Mouse (Mus musculus) kidney, adult 2 months (tissue): ENCODE results near the gene Gamt.
"Not testable (repeated sequence)": the region's sequence is repeated elsewhere in the genome, so short reads cannot be mapped to it uniquely, and the experiment has no call there.

Experiments used
- CTCF ChIP-seq: fragments of 200-500 bp; conservative IDR thresholded peaks from 2 replicates; pipeline ENCODE4 v1.5.1; 2011; ENCODE audit warnings: low read depth, mild to moderate bottlenecking, control low read depth, low read length, moderate library complexity, mixed read lengths; ENCODE audit not compliant: insufficient read depth, insufficient read length
- POLR2A ChIP-seq: fragments of 200-500 bp; IDR thresholded peaks from one replicate; pipeline ENCODE4 v1.6.1; 2011; ENCODE audit warnings: low read depth, low read length, control low read depth

DNA sequence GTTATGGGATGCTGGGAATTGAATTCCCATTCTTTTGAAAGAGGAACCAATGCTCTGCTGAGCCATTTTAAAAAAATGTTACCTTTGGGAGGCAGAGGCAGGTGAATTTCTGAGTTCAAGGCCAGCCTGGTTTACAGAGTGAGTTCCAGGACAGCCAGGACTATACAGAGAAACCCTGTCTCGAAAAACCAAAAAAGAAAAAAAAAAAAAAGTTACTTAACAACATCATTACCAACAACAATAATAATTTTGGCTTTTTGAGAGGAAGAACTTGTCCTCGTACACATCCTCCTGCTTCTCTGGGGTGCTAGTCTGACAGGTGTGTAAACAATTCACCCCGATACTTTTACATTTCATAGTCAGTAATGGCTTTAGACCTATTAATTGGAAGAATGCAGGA is 12.4 kb downstream of the Gamt start:
- not testable (repeated sequence) for TF ChIP-seq CTCF, POLR2A
